Mouse (Mus musculus) forebrain, embryonic 14.5 days (tissue): Measurements from ENCODE around the gene Mthfsl. TPM values are rescaled to one million over a fixed set of nuclear protein-coding genes. Genes with fewer than 3 reads are reported as not detected.
A peak's percentile ranks its signal among the peaks of the same experiment; 100 is the strongest.
"Not testable (repeated sequence)": the region's sequence is repeated elsewhere in the genome, so short reads cannot be mapped to it uniquely, and the experiment has no call there.

Experiments
- ATAC-seq: fragments of 200-750 bp; cut with Nextera tagmentation; 2 replicates; pipeline ENCODE4 v1.8.0; 2017; ENCODE audit warnings: mild to moderate bottlenecking, moderate library complexity
- DNase-seq: peaks from one replicate; pipeline ENCODE4 v3.0.0-alpha.2; 2015; ENCODE audit warnings: low spot score
- H3K27ac ChIP-seq: fragments of 300-500 bp; sonication (generic); 2 replicates; pipeline ENCODE4 v1.5.1; 2014; ENCODE audit warnings: low read depth, mild to moderate bottlenecking, control low read depth, low read length, moderate library complexity
- H3K27me3 ChIP-seq: fragments of 300-500 bp; sonication (generic); replicated peaks from 2 replicates; pipeline ENCODE4 v1.6.1; 2014; ENCODE audit warnings: low read length, control low read depth, mixed read lengths; ENCODE audit not compliant: control insufficient read depth, insufficient read depth
- H3K36me3 ChIP-seq: fragments of 300-500 bp; sonication (generic); 2 replicates; pipeline ENCODE4 v1.6.1; 2014; ENCODE audit warnings: low read length, control low read depth; ENCODE audit not compliant: control insufficient read depth, insufficient read depth
- H3K4me1 ChIP-seq: fragments of 300-500 bp; sonication (generic); 2 replicates; pipeline ENCODE4 v1.6.1; 2014; ENCODE audit warnings: antibody characterized with exemption, low read length, control low read depth; ENCODE audit not compliant: control insufficient read depth, insufficient read depth
- H3K4me2 ChIP-seq: fragments of 300-500 bp; sonication (generic); 2 replicates; pipeline ENCODE4 v1.6.1; 2014; ENCODE audit warnings: mild to moderate bottlenecking, control low read depth, low read length
- H3K4me3 ChIP-seq: fragments of 300-500 bp; sonication (generic); 2 replicates; pipeline ENCODE4 v1.5.1; 2014; ENCODE audit warnings: low read depth, low read length, control low read depth
- H3K9ac ChIP-seq: fragments of 300-500 bp; sonication (generic); 2 replicates; pipeline ENCODE4 v1.6.1; 2014; ENCODE audit warnings: mild to moderate bottlenecking, low read length, control low read depth, moderate library complexity
- H3K9me3 ChIP-seq: fragments of 300-500 bp; sonication (generic); replicated peaks from 2 replicates; pipeline ENCODE4 v1.6.1; 2016; ENCODE audit warnings: low read length, control low read depth, mixed read lengths; ENCODE audit not compliant: control insufficient read depth
- WGBS: fragments of 180-500 bp; shearing (Covaris S2); extraction: QIAGEN DNeasy Blood & Tissue Kit; methylation state at CpG from one replicate; pipeline ENCODE4 v1.1.7; 2014; 5-methylcytosine and 5-hydroxymethylcytosine counted together
- polyA plus RNA-seq: library from polyadenylated mRNA; unstranded; fragments of >200 nt; fragmentation: Nextera tagmentation; extraction: Ambion mirVana; gene quantifications from 2 replicates; pipeline ENCODE4 v1.2.1, GENCODE M21; 2014

Mthfsl gene
- polyA plus RNA-seq, 1 experiment from 2014 or later, result 35.2 TPM

GRCm38 (mm10) chr9:88709304-88709703 lies 10.8 kb downstream of the Mthfsl start:
- 90% methylated on average over 6 of the region's 6 CpGs for WGBS
- ATAC-seq (no peak), DNase-seq (no peak)
- H3K4me2 ChIP-seq, result no peak overlapping the region
- H3K27ac ChIP-seq, result no peak overlapping the region
- no peak overlapping the region for H3K4me3 ChIP-seq
- no peaks in the 10 kb centered on the region for H3K4me1 ChIP-seq
- no peaks in the 10 kb centered on the region for H3K27me3 ChIP-seq
- no peak overlapping the region for H3K9ac ChIP-seq
- no peaks in the 10 kb centered on the region for H3K36me3 ChIP-seq
- H3K9me3 ChIP-seq, result no peaks in the 10 kb centered on the region

- Histone ChIP-seq H3K4me3 (no peak overlapping the region), H3K4me1 (no peaks in the 10 kb centered on the region), H3K4me2 (no peak overlapping the region), H3K9me3 (no peaks in the 10 kb centered on the region), H3K9ac (no peak overlapping the region), H3K27me3 (no peaks in the 10 kb centered on the region), H3K36me3 (no peaks in the 10 kb centered on the region), H3K27ac (no peak overlapping the region)
- WGBS, result 91% methylated on average over 4 of the region's 4 CpGs
- ATAC-seq (no peak), DNase-seq (no peak)
These were observed 13.4 kb downstream of the Mthfsl start for GRCm38 (mm10) chr9:88706700-88707099.

- 67% methylated on average over 8 of the region's 8 CpGs for WGBS
These were observed 14.9 kb downstream of the Mthfsl start for GRCm38 (mm10) chr9:88705157-88705556.

GRCm38 (mm10) chr9:88698746-88699145 lies 21.4 kb downstream of the Mthfsl start:
- ATAC-seq, result not testable (repeated sequence)
- no CpG with 5 or more reads among the region's 2 CpGs for WGBS

More at GRCm38 (mm10) chr9:88705157-88705556, 14.9 kb downstream of the Mthfsl start:
- not testable (repeated sequence) for H3K4me3 ChIP-seq, DNase-seq, H3K27me3 ChIP-seq, H3K36me3 ChIP-seq, H3K9me3 ChIP-seq, H3K9ac ChIP-seq, H3K4me2 ChIP-seq, H3K4me1 ChIP-seq, H3K27ac ChIP-seq
- ATAC-seq, result peak; percentile 42; the same call in 1 of the 2 replicates

GRCm38 (mm10) chr9:88691307-88691706 lies 28.8 kb downstream of the Mthfsl start:
- H3K27ac ChIP-seq, result not testable (repeated sequence)

More at GRCm38 (mm10) chr9:88698746-88699145, 21.4 kb downstream of the Mthfsl start:
- not testable (repeated sequence) for H3K9ac ChIP-seq, H3K4me3 ChIP-seq, H3K27ac ChIP-seq, H3K9me3 ChIP-seq, H3K36me3 ChIP-seq, H3K4me1 ChIP-seq, DNase-seq, H3K4me2 ChIP-seq, H3K27me3 ChIP-seq

GRCm38 (mm10) chr9:88689451-88689850 lies 30.6 kb downstream of the Mthfsl start:
- H3K9me3 ChIP-seq, ATAC-seq, H3K27me3 ChIP-seq, H3K9ac ChIP-seq, DNase-seq, H3K4me1 ChIP-seq, H3K4me2 ChIP-seq, H3K36me3 ChIP-seq, H3K27ac ChIP-seq, H3K4me3 ChIP-seq: not testable (repeated sequence)
- WGBS, result 86% methylated on average over 2 of the region's 3 CpGs

More at GRCm38 (mm10) chr9:88691307-88691706, 28.8 kb downstream of the Mthfsl start:
- not testable (repeated sequence) for H3K9me3 ChIP-seq, ATAC-seq, H3K4me1 ChIP-seq, H3K27me3 ChIP-seq, H3K4me3 ChIP-seq, H3K9ac ChIP-seq, H3K36me3 ChIP-seq, DNase-seq, H3K4me2 ChIP-seq
- 87% methylated on average over 2 of the region's 2 CpGs for WGBS

- ATAC-seq, result not testable (repeated sequence)
These were observed 33.4 kb downstream of the Mthfsl start for GRCm38 (mm10) chr9:88686719-88687118.

GRCm38 (mm10) chr9:88658341-88658740 lies 61.8 kb downstream of the Mthfsl start:
- DNase-seq, H3K9me3 ChIP-seq: not testable (repeated sequence)

More at GRCm38 (mm10) chr9:88686719-88687118, 33.4 kb downstream of the Mthfsl start:
- H3K36me3 ChIP-seq, H3K9ac ChIP-seq, DNase-seq, H3K4me3 ChIP-seq, H3K4me2 ChIP-seq, H3K9me3 ChIP-seq, H3K4me1 ChIP-seq, H3K27me3 ChIP-seq, H3K27ac ChIP-seq: not testable (repeated sequence)
- WGBS, result 95% methylated on average over 1 of the region's 1 CpGs

GRCm38 (mm10) chr9:88650742-88651141 lies 69.4 kb downstream of the Mthfsl start:
- not testable (repeated sequence) for H3K9me3 ChIP-seq, DNase-seq, H3K4me2 ChIP-seq, H3K36me3 ChIP-seq, H3K27me3 ChIP-seq, H3K9ac ChIP-seq, H3K27ac ChIP-seq, H3K4me1 ChIP-seq, H3K4me3 ChIP-seq, ATAC-seq
- WGBS, result 97% methylated on average over 11 of the region's 15 CpGs

More at GRCm38 (mm10) chr9:88658341-88658740, 61.8 kb downstream of the Mthfsl start:
- not testable (repeated sequence) for ATAC-seq, H3K4me2 ChIP-seq, H3K9ac ChIP-seq, H3K36me3 ChIP-seq, H3K4me1 ChIP-seq, H3K4me3 ChIP-seq, H3K27me3 ChIP-seq, H3K27ac ChIP-seq
